Mouse (Mus musculus): ENCODE results near the gene Prdm1.

DNA sequence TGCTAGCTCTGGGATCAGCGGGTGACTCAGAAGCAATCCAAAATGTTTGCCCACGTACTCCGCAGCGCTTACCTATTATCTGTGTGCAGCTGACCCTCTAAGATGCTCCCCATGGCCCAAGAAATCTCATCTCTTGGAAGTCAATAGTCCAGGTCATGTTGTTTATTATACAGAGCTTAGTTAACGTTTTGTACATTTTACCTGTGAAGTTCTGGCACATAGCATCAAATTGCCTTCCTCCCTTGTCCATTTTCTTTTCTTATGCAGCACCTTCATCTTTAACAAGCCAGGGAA, 1.7 kb upstream of the Prdm1 start:
- no peak for TF ChIP-seq POLR2A (IDR thresholded peaks at IDR 0.05; ENCODE audit: insufficient read depth, low read length)
- TF ChIP-seq EP300 (IDR thresholded peaks at IDR 0.05; ENCODE audit: insufficient read depth, low read depth, low read length), result no peak
